Mouse (Mus musculus) testis, adult 2 months (tissue): ENCODE measurements around the gene Flrt1.

Experiments
- CTCF ChIP-seq: fragments of 200-500 bp; IDR thresholded peaks from 2 replicates; pipeline ENCODE4 v1.5.1; 2012; ENCODE audit warnings: low read depth, mild to moderate bottlenecking, inconsistent platforms, low read length, moderate library complexity; ENCODE audit not compliant: control insufficient read depth, insufficient read depth, insufficient replicate concordance
- POLR2A ChIP-seq: fragments of 200-500 bp; IDR thresholded peaks from 2 replicates; pipeline ENCODE4 v1.6.1; 2012; ENCODE audit warnings: low read depth, mild to moderate bottlenecking, inconsistent platforms, low read length, moderate library complexity; ENCODE audit not compliant: control insufficient read depth

GRCm38 (mm10) chr19:7144458-7144857 is 38.9 kb upstream of the Flrt1 start:
- TF ChIP-seq POLR2A: no peak
- TF ChIP-seq CTCF: no peak
